Mouse (Mus musculus) embryonic facial prominence, embryonic 11.5 days (tissue): Measurements from ENCODE around the gene Upp1. TPM values are rescaled to one million over a fixed set of nuclear protein-coding genes. Genes with fewer than 3 reads are reported as not detected.
A peak's percentile ranks its signal among the peaks of the same experiment; 100 is the strongest.
"Not testable (repeated sequence)": the region's sequence is repeated elsewhere in the genome, so short reads cannot be mapped to it uniquely, and the experiment has no call there.

Source experiments
- ATAC-seq: fragments of 200-750 bp; cut with Nextera tagmentation; replicated peaks from 2 replicates; pipeline ENCODE4 v1.8.0; 2017; ENCODE audit warnings: low read depth; ENCODE audit not compliant: insufficient number of reproducible peaks, low FRiP score, low TSS enrichment
- DNase-seq: peaks from one replicate; pipeline ENCODE4 v3.0.0-alpha.2; 2015; ENCODE audit warnings: low spot score
- H3K27ac ChIP-seq: fragments of 300-500 bp; sonication (generic); replicated peaks from 2 replicates; pipeline ENCODE4 v1.5.1; 2014; ENCODE audit warnings: mild to moderate bottlenecking, low read depth, low read length, control low read depth
- H3K27me3 ChIP-seq: fragments of 300-500 bp; sonication (generic); 2 replicates; pipeline ENCODE4 v1.6.1; 2014; ENCODE audit warnings: mild to moderate bottlenecking, low read length, moderate library complexity, mixed read lengths; ENCODE audit not compliant: control insufficient read depth, insufficient read depth
- H3K36me3 ChIP-seq: fragments of 300-500 bp; sonication (generic); replicated peaks from 2 replicates; pipeline ENCODE4 v1.6.1; 2014; ENCODE audit warnings: low read depth, mild to moderate bottlenecking, low read length, moderate library complexity, mixed read lengths; ENCODE audit not compliant: control insufficient read depth, insufficient read depth
- H3K4me1 ChIP-seq: fragments of 300-500 bp; sonication (generic); 2 replicates; pipeline ENCODE4 v1.6.1; 2014; ENCODE audit warnings: low read length, mixed read lengths; ENCODE audit not compliant: control insufficient read depth, insufficient read depth
- H3K4me2 ChIP-seq: fragments of 300-500 bp; sonication (generic); 2 replicates; pipeline ENCODE4 v1.6.1; 2014; ENCODE audit warnings: low read depth, mild to moderate bottlenecking, control low read depth, low read length, moderate library complexity
- H3K4me3 ChIP-seq: fragments of 300-500 bp; sonication (generic); 2 replicates; pipeline ENCODE4 v1.5.1; 2014; ENCODE audit warnings: low read depth, low read length, control low read depth
- H3K9ac ChIP-seq: fragments of 300-500 bp; sonication (generic); replicated peaks from 2 replicates; pipeline ENCODE4 v1.6.1; 2014; ENCODE audit warnings: mild to moderate bottlenecking, control low read depth, low read length
- H3K9me3 ChIP-seq: fragments of 300-500 bp; sonication (generic); replicated peaks from 2 replicates; pipeline ENCODE4 v1.6.1; 2016; ENCODE audit warnings: mild to moderate bottlenecking, low read length, inconsistent platforms, mixed read lengths; ENCODE audit not compliant: control insufficient read depth
- WGBS: fragments of 180-500 bp; shearing (Covaris S2); extraction: QIAGEN DNeasy Blood & Tissue Kit; methylation state at CpG from one replicate; pipeline ENCODE4 v1.1.7; 2014; 5-methylcytosine and 5-hydroxymethylcytosine counted together
- polyA plus RNA-seq: library from polyadenylated mRNA; unstranded; fragments of >200 nt; fragmentation: Nextera tagmentation; extraction: Ambion mirVana; gene quantifications from 2 replicates; pipeline ENCODE4 v1.2.1, GENCODE M21; 2014

Gene Upp1
- polyA plus RNA-seq, 1 experiment from 2014 or later = 4.2 TPM

DNA sequence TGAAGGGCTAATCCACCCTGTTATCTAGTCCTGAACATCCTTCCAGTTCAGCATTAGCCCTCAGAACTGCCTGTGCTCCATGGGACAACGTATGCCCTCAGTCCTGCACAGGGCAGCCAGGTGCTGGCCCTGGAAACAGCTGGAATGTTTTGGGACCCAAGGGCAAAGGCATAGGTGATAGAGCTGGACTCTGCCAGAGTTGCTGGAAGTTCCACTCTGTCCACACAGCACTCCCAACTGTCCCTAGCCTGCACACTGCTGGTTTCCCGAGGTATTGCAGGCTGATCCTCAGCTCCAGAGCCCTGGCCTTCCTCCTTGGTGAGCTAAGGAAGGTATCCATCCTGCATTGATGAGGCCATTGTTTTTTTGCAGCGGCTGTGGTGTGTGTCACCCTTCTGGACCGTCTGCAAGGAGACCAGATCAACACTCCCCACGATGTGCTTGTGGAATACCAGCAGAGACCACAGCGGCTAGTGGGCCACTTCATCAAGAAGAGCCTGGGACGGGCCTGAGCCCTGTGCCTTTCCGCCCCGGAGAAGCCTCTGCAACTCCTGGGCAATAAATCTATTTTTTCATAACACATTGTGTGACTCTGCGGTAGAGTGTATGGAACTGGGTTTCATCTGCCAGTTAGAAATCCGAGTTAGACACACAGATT, 17.8 kb downstream of the Upp1 start:
- peak; percentile 63; the same call in 1 of the 2 replicates for ATAC-seq
- Histone ChIP-seq H3K4me2 (no peak overlapping the region), H3K9me3 (no peaks in the 10 kb centered on the region), H3K4me3 (no peak overlapping the region), H3K36me3 (no peaks in the 10 kb centered on the region), H3K27me3 (no peaks in the 10 kb centered on the region), H3K4me1 (no peaks in the 10 kb centered on the region), H3K9ac (no peak overlapping the region), H3K27ac (no peak overlapping the region)
- 75% methylated on average over 11 of the region's 11 CpGs for WGBS
- peak; percentile 43 for DNase-seq

DNA sequence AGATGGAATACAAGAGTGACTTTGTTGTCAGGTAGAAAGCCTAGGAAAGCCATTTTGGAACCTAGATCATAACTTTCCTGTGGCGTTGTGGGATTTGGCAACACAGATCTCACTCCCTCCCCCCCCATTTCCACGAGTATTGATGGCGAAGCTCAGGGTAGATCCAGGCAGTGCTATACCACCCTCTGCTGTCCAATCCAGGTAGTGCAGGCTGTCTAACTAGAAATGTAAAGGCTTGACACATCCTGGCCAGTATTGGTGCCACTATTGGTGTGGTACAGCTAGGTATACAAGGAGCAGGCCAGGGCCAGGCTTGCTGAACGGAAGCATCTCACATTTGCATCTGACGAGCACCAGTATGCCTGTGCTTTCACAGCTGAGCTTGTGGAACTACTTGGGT, 18.6 kb downstream of the Upp1 start:
- peak; percentile 89 for DNase-seq
- no peaks in the 10 kb centered on the region for H3K4me1 ChIP-seq
- H3K27ac ChIP-seq = no peak overlapping the region
- ATAC-seq = peak; percentile 32
- WGBS = 16% methylated on average over 5 of the region's 5 CpGs
- H3K36me3 ChIP-seq = no peaks in the 10 kb centered on the region
- no peak overlapping the region for H3K4me3 ChIP-seq
- no peak overlapping the region for H3K9ac ChIP-seq
- H3K27me3 ChIP-seq = no peaks in the 10 kb centered on the region
- no peak overlapping the region for H3K4me2 ChIP-seq
- H3K9me3 ChIP-seq = no peaks in the 10 kb centered on the region

DNA sequence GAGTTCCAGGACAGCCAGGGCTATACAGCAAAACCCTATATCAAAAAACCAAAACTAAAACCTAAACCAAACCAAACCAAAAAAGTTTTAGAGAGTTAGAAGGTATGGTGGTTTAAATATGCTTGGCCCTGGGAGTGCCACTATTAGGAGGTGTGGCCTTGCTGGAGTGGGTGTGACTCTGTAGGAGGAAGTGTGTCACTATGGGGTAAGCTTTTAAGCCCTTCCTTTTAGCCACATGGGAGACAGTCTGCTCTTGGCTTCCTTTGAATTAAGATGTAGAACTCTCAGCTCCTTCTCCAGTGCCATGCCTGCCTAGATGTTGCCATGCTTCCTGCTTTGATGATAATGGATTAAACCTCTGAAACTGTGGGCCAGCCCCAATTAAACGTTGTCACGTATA, 27.2 kb downstream of the Upp1 start:
- DNase-seq (no peak), ATAC-seq (no peak)
- H3K9me3 ChIP-seq = no peaks in the 10 kb centered on the region
- no peak overlapping the region for H3K4me3 ChIP-seq
- H3K27ac ChIP-seq = no peak overlapping the region
- H3K27me3 ChIP-seq = no peaks in the 10 kb centered on the region
- WGBS = 87% methylated on average over 2 of the region's 2 CpGs
- no peaks in the 10 kb centered on the region for H3K36me3 ChIP-seq
- H3K4me2 ChIP-seq = no peak overlapping the region
- no peak overlapping the region for H3K9ac ChIP-seq
- H3K4me1 ChIP-seq = no peaks in the 10 kb centered on the region

DNA sequence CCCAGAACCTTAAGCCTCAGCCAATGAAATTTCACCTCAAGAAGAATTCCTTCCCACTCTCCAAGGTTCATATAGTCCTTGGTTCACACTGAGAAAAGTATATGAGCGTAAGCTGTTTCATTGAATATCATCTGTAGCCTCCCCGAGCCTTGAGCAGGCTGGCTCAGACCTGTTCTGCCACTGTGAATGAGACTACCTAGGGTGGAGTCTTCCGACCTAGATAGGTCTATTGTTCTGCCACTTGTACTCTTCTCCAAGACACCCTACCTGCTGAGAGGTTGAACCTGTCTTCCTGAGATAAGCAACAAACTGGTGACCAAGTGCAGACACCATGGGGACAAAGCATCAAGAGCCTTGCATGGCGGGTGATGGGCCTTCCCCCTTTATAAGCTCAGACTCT, 28.2 kb downstream of the Upp1 start:
- Histone ChIP-seq H3K9me3 (no peaks in the 10 kb centered on the region), H3K4me3 (no peak overlapping the region), H3K9ac (no peak overlapping the region), H3K36me3 (no peaks in the 10 kb centered on the region), H3K4me2 (no peak overlapping the region), H3K27me3 (no peaks in the 10 kb centered on the region), H3K4me1 (no peaks in the 10 kb centered on the region), H3K27ac (no peak overlapping the region)
- WGBS = 92% methylated on average over 4 of the region's 4 CpGs
- no peak for ATAC-seq
- no peak for DNase-seq

DNA sequence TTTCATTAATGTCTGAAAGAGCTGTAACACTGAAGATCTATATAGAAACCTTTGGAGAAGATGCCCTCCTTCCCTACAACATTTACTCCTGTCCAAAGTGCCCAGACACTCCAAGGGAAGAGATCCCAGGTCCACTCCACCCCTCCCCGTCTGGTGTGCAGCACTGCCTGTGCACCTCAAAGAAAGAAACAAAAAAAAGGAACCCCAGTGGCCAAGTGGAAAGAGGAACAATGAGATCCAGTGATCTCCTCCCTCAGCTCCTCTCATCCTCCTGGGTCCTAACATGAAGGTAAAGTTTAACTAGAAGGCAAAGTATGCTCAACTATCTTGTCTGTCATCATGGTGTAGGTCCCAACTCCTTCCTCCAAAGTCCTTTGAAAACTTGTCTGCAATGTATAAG, 28.8 kb downstream of the Upp1 start:
- no peaks in the 10 kb centered on the region for H3K9me3 ChIP-seq
- 89% methylated on average over 1 of the region's 1 CpGs for WGBS
- no peaks in the 10 kb centered on the region for H3K36me3 ChIP-seq
- DNase-seq (no peak), ATAC-seq (no peak)
- no peak overlapping the region for H3K4me2 ChIP-seq
- H3K9ac ChIP-seq = no peak overlapping the region
- H3K4me1 ChIP-seq = no peaks in the 10 kb centered on the region
- no peak overlapping the region for H3K27ac ChIP-seq
- H3K4me3 ChIP-seq = no peak overlapping the region
- H3K27me3 ChIP-seq = no peaks in the 10 kb centered on the region

DNA sequence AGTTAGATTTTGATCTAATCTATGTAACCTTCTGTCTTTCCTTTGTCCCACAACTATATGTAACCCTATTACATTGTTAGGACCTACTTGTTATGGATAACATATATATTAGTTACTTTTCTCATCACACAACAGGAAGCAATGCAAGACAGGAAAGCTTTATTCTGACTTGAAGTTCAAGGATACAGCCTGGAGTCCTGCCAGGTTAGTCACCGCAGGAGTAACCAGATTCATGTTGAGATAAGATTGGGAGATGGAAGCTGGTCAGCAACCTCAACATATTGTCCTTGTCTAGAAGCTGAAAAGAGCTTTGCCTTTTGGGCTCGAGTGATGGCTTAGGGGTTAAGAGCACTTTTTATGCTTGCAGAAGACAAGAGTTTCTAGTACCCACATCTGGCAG, 30.3 kb downstream of the Upp1 start:
- Histone ChIP-seq H3K9ac (no peak overlapping the region), H3K36me3 (no peaks in the 10 kb centered on the region), H3K27ac (no peak overlapping the region), H3K27me3 (no peaks in the 10 kb centered on the region), H3K4me1 (no peaks in the 10 kb centered on the region), H3K9me3 (no peaks in the 10 kb centered on the region), H3K4me3 (no peak overlapping the region), H3K4me2 (no peak overlapping the region)
- ATAC-seq = no peak
- 77% methylated on average over 2 of the region's 2 CpGs for WGBS
- DNase-seq = no peak

DNA sequence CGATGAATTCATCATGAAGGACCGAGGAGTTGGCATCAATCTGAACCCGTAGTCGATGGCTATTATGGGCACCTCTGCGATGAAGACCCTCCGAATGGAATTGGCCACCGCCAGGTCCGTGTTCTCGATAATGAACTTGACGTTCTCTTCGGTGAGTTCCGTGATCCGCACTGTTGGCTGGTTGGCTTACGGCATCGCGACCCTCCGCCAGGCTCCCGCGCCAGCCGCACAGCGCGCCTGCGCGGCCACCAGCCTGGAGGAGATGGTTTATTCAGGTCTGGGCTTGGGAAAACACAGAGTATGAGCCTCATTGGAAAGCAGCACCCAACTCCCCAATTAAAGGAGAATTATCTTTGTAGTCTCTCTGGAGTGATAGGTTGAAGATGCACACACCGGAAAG, 32.5 kb downstream of the Upp1 start:
- not testable (repeated sequence) for DNase-seq, ATAC-seq, H3K27ac ChIP-seq, H3K9me3 ChIP-seq, H3K4me2 ChIP-seq, H3K4me3 ChIP-seq, H3K9ac ChIP-seq, H3K36me3 ChIP-seq, H3K4me1 ChIP-seq, H3K27me3 ChIP-seq
- 83% methylated on average over 25 of the region's 25 CpGs for WGBS

DNA sequence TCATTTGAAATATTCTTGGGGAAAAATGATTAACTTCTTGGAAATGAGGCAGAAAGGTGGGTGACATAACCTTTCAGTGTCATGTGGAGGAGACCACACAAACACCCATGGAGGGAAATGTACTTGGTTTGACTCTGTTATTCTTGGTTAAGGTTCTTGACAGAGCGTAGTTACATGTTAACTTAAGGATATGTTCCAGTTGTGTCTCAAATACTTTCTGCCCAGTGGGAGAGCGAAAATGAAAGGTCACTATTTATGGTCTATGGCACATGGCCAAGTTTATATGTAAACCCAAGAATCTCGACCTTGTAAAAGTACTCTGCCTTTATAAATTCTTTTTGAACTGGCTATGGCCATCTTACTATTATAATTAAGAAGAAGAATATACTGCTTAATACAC, 42.0 kb downstream of the Upp1 start:
- DNase-seq (no peak), ATAC-seq (no peak)
- Histone ChIP-seq H3K4me2 (no peak overlapping the region), H3K36me3 (no peaks in the 10 kb centered on the region), H3K9me3 (no peaks in the 10 kb centered on the region), H3K9ac (no peak overlapping the region), H3K27ac (no peak overlapping the region), H3K27me3 (no peaks in the 10 kb centered on the region), H3K4me1 (no peaks in the 10 kb centered on the region), H3K4me3 (no peak overlapping the region)
- 77% methylated on average over 3 of the region's 3 CpGs for WGBS
